Mouse (Mus musculus): ENCODE data around the gene Micall2. TPM values are rescaled to one million over a fixed set of nuclear protein-coding genes. Genes with fewer than 3 reads are reported as not detected.
A peak's percentile ranks its signal among the peaks of the same experiment; 100 is the strongest.

The Micall2 gene
- polyA plus RNA-seq, 1 experiment from 2014 or later: 6.6 TPM

DNA sequence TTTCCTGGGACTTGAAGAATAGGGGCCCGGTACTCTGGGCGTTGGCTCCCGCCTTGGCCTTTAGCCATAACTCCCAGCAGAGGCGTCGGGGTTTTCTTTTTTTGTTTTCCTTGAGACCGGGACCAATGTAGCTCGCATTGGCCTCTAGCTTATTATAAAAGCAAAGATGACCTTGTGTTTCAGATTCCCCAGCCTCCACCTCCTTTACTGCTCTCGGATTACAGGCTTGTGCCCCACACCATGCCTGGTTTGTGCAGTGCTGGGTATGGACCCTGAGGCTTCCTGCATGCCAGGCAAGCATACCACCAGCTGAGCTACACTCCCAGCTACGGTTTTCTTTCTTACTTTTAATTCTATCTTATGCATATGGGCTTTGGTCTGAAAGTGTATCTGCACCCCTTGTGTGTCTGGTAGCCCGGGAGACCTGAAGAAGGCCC is 386 bp upstream of the Micall2 start:
- WGBS: 17% methylated on average over 10 of the region's 10 CpGs
- Histone ChIP-seq H3K9ac (ENCODE audit: low read length) (no peak overlapping the region; the same call in 1 of the 2 replicates), H3K4me2 (ENCODE audit: low read depth, severe bottlenecking) (peak overlapping the region; percentile 96), H3K9me3 (ENCODE audit: control insufficient read depth, low read length) (no peaks in the 10 kb centered on the region), H3K4me1 (ENCODE audit: control insufficient read depth, insufficient read depth, low read length) (peaks cover 14% of the 10 kb centered on the region), H3K4me3 (ENCODE audit: low read depth, low read length) (peak overlapping the region; percentile 49), H3K27ac (replicated peaks; ENCODE audit: low read depth, low read length) (0 out of 2 replicates have a peak overlapping the region, but pooled peaks have one; percentile 22), H3K27me3 (ENCODE audit: control insufficient read depth, insufficient read depth, low read length) (no peaks in the 10 kb centered on the region), H3K36me3 (ENCODE audit: control insufficient read depth, insufficient read depth, low read length) (no peaks in the 10 kb centered on the region)
- DNase-seq (ENCODE audit: low spot score): no peak
- peak; percentile 26; the same call in 1 of the 2 replicates for ATAC-seq (ENCODE audit: insufficient number of reproducible peaks, low FRiP score, low TSS enrichment, low read depth)

- Histone ChIP-seq H3K4me2 (ENCODE audit: low read depth, severe bottlenecking) (peak overlapping the region; percentile 96; the same call in 1 of the 2 replicates), H3K27me3 (ENCODE audit: control insufficient read depth, insufficient read depth, low read length) (no peaks in the 10 kb centered on the region), H3K9ac (ENCODE audit: low read length) (no peak overlapping the region), H3K27ac (replicated peaks; ENCODE audit: low read depth, low read length) (no peak overlapping the region), H3K4me1 (ENCODE audit: control insufficient read depth, insufficient read depth, low read length) (peaks cover 32% of the 10 kb centered on the region), H3K4me3 (ENCODE audit: low read depth, low read length) (no peak overlapping the region), H3K36me3 (ENCODE audit: control insufficient read depth, insufficient read depth, low read length) (no peaks in the 10 kb centered on the region), H3K9me3 (ENCODE audit: control insufficient read depth, low read length) (no peaks in the 10 kb centered on the region)
- DNase-seq (ENCODE audit: low spot score) (no peak), ATAC-seq (ENCODE audit: insufficient number of reproducible peaks, low FRiP score, low TSS enrichment, low read depth) (no peak)
- WGBS: 86% methylated on average over 7 of the region's 7 CpGs
Observed at GRCm38 (mm10) chr5:139734746-139735145, 1.4 kb downstream of the Micall2 start.

DNA sequence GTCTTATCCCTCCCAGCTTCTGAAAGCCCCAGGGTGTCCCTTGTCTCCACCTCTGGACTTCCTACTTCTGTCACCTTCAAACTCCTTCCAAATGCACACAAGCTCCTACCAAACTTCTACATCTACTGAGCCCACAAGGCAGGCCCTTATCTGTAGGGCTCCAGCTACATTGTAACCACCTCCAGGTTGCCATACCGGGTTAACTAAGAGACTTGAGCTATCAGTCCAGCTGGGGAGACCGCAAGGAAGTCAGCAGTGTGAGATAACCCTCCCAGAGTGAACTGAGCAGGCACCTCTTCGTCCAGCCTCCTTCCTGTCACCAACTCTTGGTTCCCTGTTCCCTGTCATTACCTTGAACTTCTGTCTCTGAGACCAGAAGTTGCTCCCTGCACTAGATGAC is 2.1 kb downstream of the Micall2 start:
- H3K4me2 ChIP-seq (ENCODE audit: low read depth, severe bottlenecking): no peak overlapping the region
- DNase-seq (ENCODE audit: low spot score) (no peak), ATAC-seq (ENCODE audit: insufficient number of reproducible peaks, low FRiP score, low TSS enrichment, low read depth) (no peak)
- H3K9ac ChIP-seq (ENCODE audit: low read length): no peak overlapping the region
- H3K4me1 ChIP-seq (ENCODE audit: control insufficient read depth, insufficient read depth, low read length): peaks cover 34% of the 10 kb centered on the region
- H3K9me3 ChIP-seq (ENCODE audit: control insufficient read depth, low read length): no peaks in the 10 kb centered on the region
- no peak overlapping the region for H3K27ac ChIP-seq (replicated peaks; ENCODE audit: low read depth, low read length)
- no peak overlapping the region for H3K4me3 ChIP-seq (ENCODE audit: low read depth, low read length)
- H3K36me3 ChIP-seq (ENCODE audit: control insufficient read depth, insufficient read depth, low read length): no peaks in the 10 kb centered on the region
- WGBS: 84% methylated on average over 3 of the region's 3 CpGs
- H3K27me3 ChIP-seq (ENCODE audit: control insufficient read depth, insufficient read depth, low read length): no peaks in the 10 kb centered on the region

- Histone ChIP-seq H3K27ac (replicated peaks; ENCODE audit: low read depth, low read length) (no peak overlapping the region), H3K4me1 (ENCODE audit: control insufficient read depth, insufficient read depth, low read length) (peaks cover 34% of the 10 kb centered on the region), H3K36me3 (ENCODE audit: control insufficient read depth, insufficient read depth, low read length) (no peaks in the 10 kb centered on the region), H3K27me3 (ENCODE audit: control insufficient read depth, insufficient read depth, low read length) (no peaks in the 10 kb centered on the region), H3K9me3 (ENCODE audit: control insufficient read depth, low read length) (no peaks in the 10 kb centered on the region), H3K4me3 (ENCODE audit: low read depth, low read length) (no peak overlapping the region), H3K9ac (ENCODE audit: low read length) (no peak overlapping the region), H3K4me2 (ENCODE audit: low read depth, severe bottlenecking) (no peak overlapping the region)
- DNase-seq (ENCODE audit: low spot score) (no peak), ATAC-seq (ENCODE audit: insufficient number of reproducible peaks, low FRiP score, low TSS enrichment, low read depth) (no peak)
- 66% methylated on average over 11 of the region's 11 CpGs for WGBS
Observed at GRCm38 (mm10) chr5:139732634-139733107, 3.5 kb downstream of the Micall2 start.

- 22% methylated on average over 8 of the region's 8 CpGs for WGBS
- H3K4me3 ChIP-seq (ENCODE audit: low read depth, low read length): no peak overlapping the region
- no peaks in the 10 kb centered on the region for H3K9me3 ChIP-seq (ENCODE audit: control insufficient read depth, low read length)
- H3K36me3 ChIP-seq (ENCODE audit: control insufficient read depth, insufficient read depth, low read length): no peaks in the 10 kb centered on the region
- peak overlapping the region; percentile 37 for H3K9ac ChIP-seq (ENCODE audit: low read length)
- peak overlapping the region; percentile 12; the same call in 1 of the 2 replicates for H3K4me2 ChIP-seq (ENCODE audit: low read depth, severe bottlenecking)
- H3K27ac ChIP-seq (replicated peaks; ENCODE audit: low read depth, low read length): peak overlapping the region; percentile 82
- DNase-seq (ENCODE audit: low spot score) (no peak), ATAC-seq (ENCODE audit: insufficient number of reproducible peaks, low FRiP score, low TSS enrichment, low read depth) (0 out of 2 replicates have a peak, but pooled peaks have one; percentile 27)
- H3K27me3 ChIP-seq (ENCODE audit: control insufficient read depth, insufficient read depth, low read length): no peaks in the 10 kb centered on the region
- H3K4me1 ChIP-seq (ENCODE audit: control insufficient read depth, insufficient read depth, low read length): peaks cover 34% of the 10 kb centered on the region
Observed at GRCm38 (mm10) chr5:139730712-139731486, 5.2 kb downstream of the Micall2 start.

DNA sequence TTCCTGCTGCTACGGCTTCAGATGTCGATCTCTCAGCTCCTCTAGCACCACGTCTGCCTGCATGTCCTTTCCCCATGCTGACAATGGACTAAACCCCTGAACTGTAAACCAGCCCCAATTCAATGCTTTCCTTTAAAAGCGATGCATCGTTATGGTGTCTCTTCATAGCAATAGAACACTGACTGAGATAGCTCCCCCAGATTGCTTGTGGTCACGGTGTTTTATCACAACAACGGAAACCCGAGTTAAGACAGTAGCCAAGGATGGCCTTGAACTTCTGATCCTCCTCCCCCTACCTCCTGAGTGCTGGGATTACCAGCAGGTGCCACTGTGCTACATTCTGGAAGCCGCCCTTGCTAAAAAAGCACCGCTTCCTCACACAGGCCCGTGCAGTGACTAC is 8.9 kb downstream of the Micall2 start:
- Histone ChIP-seq H3K4me2 (ENCODE audit: low read depth, severe bottlenecking) (no peak overlapping the region), H3K4me1 (ENCODE audit: control insufficient read depth, insufficient read depth, low read length) (peaks cover 41% of the 10 kb centered on the region), H3K36me3 (ENCODE audit: control insufficient read depth, insufficient read depth, low read length) (no peaks in the 10 kb centered on the region), H3K27me3 (ENCODE audit: control insufficient read depth, insufficient read depth, low read length) (no peaks in the 10 kb centered on the region), H3K9ac (ENCODE audit: low read length) (no peak overlapping the region), H3K9me3 (ENCODE audit: control insufficient read depth, low read length) (no peaks in the 10 kb centered on the region), H3K27ac (replicated peaks; ENCODE audit: low read depth, low read length) (no peak overlapping the region), H3K4me3 (ENCODE audit: low read depth, low read length) (no peak overlapping the region)
- no peak for DNase-seq (ENCODE audit: low spot score)
- 88% methylated on average over 11 of the region's 11 CpGs for WGBS
- no peak for ATAC-seq (ENCODE audit: insufficient number of reproducible peaks, low FRiP score, low TSS enrichment, low read depth)

GRCm38 (mm10) chr5:139726186-139726585 is 9.9 kb downstream of the Micall2 start:
- DNase-seq (ENCODE audit: low spot score): no peak
- no peak overlapping the region for H3K4me3 ChIP-seq (ENCODE audit: low read depth, low read length)
- no peaks in the 10 kb centered on the region for H3K27me3 ChIP-seq (ENCODE audit: control insufficient read depth, insufficient read depth, low read length)
- H3K4me2 ChIP-seq (ENCODE audit: low read depth, severe bottlenecking): no peak overlapping the region
- H3K4me1 ChIP-seq (ENCODE audit: control insufficient read depth, insufficient read depth, low read length): peaks cover 37% of the 10 kb centered on the region
- no peaks in the 10 kb centered on the region for H3K9me3 ChIP-seq (ENCODE audit: control insufficient read depth, low read length)
- H3K9ac ChIP-seq (ENCODE audit: low read length): no peak overlapping the region
- H3K36me3 ChIP-seq (ENCODE audit: control insufficient read depth, insufficient read depth, low read length): no peaks in the 10 kb centered on the region
- ATAC-seq (ENCODE audit: insufficient number of reproducible peaks, low FRiP score, low TSS enrichment, low read depth): no peak
- 88% methylated on average over 3 of the region's 3 CpGs for WGBS
- no peak overlapping the region for H3K27ac ChIP-seq (replicated peaks; ENCODE audit: low read depth, low read length)

DNA sequence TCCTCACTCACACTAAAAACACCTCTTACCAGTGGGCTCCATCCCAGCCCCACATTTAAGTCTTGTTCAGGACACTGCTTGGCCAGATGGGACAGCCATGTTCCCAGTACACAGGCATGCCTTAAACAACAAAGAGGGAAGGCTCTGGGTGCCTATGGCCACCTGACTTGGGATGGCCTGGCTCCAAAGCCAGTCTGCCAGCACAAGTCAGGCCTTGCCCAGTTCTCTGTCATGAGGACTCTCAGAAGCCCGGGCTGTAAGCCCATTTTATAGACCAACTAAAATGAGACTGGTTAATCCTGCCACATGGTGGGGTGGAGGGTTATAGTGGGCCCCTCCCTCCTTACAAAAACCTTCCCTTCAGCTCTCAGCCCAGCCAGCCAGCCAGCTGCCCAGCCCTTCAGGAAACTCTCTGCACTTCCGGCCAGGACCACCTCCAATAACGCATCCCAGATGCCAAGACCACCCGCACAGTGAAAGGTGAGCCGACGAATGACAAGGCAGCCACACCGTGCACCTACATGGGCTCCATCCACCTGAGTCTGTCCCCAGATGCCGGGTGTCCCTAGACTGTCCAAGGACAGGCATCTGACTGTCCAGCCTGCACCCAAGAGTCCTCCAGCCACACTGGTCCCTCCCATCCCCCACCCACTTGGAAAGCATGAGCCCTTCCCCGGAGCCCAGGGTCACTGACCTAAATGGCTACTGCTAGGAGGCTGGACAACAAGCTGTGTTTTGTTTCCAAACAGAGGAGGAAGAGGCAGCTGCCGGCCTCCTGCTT is 11.6 kb downstream of the Micall2 start:
- ATAC-seq (ENCODE audit: insufficient number of reproducible peaks, low FRiP score, low TSS enrichment, low read depth) (peak; percentile 77), DNase-seq (ENCODE audit: low spot score) (peak; percentile 88)
- 10% methylated on average over 10 of the region's 10 CpGs for WGBS
- H3K36me3 ChIP-seq (ENCODE audit: control insufficient read depth, insufficient read depth, low read length): no peaks in the 10 kb centered on the region
- peaks cover 21% of the 10 kb centered on the region for H3K4me1 ChIP-seq (ENCODE audit: control insufficient read depth, insufficient read depth, low read length)
- H3K4me2 ChIP-seq (ENCODE audit: low read depth, severe bottlenecking): no peak overlapping the region; the same call in 1 of the 2 replicates
- H3K9ac ChIP-seq (ENCODE audit: low read length): no peak overlapping the region
- H3K27ac ChIP-seq (replicated peaks; ENCODE audit: low read depth, low read length): peak overlapping the region; percentile 81
- H3K27me3 ChIP-seq (ENCODE audit: control insufficient read depth, insufficient read depth, low read length): no peaks in the 10 kb centered on the region
- no peak overlapping the region for H3K4me3 ChIP-seq (ENCODE audit: low read depth, low read length)
- H3K9me3 ChIP-seq (ENCODE audit: control insufficient read depth, low read length): no peaks in the 10 kb centered on the region

All from limb, embryonic 11.5 days (tissue).